Mouse (Mus musculus) kidney, adult 8-10 months (tissue): ENCODE results near the gene Dctn3.
A peak's percentile ranks its signal among the peaks of the same experiment; 100 is the strongest.

Experiments
- DNase-seq, 2 experiments: peaks; one replicate each; pipeline ENCODE4 v3.0.0; 2022

Gene Dctn3

DNA sequence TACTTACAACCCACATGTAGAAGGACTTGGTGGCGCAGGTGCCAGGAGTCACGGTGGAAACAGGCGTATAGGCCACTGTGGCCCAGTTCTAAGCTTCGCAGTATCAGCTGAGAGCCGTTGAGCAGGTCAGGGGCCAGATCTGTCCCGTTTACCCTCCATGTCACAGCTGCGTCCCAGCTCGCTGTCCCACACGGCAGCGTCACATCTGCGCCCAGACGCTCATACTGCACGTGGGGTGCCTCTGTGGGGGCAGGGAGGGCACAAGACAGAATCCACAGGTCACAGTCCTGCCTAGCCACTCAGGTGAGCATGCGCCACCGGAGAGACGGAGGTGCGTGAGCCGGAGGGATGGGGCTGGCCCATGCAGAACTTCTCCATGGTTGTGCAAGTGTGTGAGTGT, 52.1 kb downstream of the Dctn3 start:
- DNase-seq: no peak

DNA sequence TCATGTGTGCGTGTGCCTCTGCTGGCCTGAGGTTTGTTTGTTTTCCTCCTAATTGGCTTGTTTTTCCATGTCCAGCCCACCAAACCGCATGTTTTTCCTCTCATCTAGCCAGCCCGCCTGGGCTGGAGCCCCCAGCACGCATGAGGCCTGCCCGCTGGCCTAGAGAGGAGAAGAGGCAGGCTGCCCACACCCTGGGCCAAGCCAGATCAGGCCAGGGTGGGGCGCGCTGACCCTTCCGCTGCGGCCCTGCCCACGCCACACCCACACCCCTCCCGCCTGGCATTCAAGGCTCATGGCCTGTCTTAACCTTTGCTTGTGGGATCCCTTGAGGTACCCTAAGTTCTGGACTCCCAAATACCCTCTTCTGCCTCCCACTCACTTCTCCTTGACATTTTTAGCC, 56.3 kb downstream of the Dctn3 start:
- no peak for DNase-seq

DNA sequence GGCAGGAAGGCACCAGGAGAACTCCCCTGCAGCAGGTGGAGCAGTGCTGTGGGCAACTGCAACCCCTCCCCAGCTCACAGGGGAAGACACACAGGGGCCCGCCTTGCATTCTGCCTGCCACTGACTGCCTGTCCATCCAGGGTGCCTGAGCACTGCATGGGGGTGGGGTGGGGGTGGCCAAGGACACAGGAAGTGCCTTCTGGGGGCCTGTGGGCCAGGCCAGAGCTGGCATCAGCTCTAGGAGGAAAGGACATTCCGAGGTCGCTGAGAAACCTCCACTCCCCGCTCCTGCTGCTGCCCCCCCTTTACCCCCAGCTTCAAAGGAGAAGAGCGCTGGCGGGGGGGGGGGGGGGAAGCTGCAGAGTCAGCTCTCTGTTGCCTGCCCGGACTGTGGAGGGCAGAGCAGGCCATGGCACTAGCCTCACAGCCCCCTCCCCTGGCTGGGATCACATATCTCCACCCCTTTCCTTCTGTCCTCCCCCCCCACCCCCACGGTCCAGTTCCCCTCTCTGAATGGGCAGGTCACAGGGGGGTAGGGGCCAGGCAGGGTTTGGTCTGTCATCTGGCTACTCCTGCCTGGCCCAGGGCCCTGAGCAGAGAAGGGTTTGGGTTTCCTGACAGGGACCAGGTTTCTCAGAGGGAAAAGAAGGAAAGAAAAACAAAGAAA, 57.8 kb downstream of the Dctn3 start:
- DNase-seq: peak in 1 of 2 experiments; percentile 16
